Mouse (Mus musculus) central nervous system, embryonic 14 days (tissue): Measurements from ENCODE around the gene Kcnh1. TPM values are rescaled to one million over a fixed set of nuclear protein-coding genes. Genes with fewer than 3 reads are reported as not detected.

Experiments used
- polyA plus RNA-seq: library from polyadenylated mRNA; depleted of rRNA; stranded (reverse); fragments of >200 nt; gene quantifications from 2 replicates; pipeline ENCODE4 v1.2.3, GENCODE M21; 2012; rRNA removed

The Kcnh1 gene
- polyA plus RNA-seq: 1.9 and 2.3 TPM in 2 replicates

DNA sequence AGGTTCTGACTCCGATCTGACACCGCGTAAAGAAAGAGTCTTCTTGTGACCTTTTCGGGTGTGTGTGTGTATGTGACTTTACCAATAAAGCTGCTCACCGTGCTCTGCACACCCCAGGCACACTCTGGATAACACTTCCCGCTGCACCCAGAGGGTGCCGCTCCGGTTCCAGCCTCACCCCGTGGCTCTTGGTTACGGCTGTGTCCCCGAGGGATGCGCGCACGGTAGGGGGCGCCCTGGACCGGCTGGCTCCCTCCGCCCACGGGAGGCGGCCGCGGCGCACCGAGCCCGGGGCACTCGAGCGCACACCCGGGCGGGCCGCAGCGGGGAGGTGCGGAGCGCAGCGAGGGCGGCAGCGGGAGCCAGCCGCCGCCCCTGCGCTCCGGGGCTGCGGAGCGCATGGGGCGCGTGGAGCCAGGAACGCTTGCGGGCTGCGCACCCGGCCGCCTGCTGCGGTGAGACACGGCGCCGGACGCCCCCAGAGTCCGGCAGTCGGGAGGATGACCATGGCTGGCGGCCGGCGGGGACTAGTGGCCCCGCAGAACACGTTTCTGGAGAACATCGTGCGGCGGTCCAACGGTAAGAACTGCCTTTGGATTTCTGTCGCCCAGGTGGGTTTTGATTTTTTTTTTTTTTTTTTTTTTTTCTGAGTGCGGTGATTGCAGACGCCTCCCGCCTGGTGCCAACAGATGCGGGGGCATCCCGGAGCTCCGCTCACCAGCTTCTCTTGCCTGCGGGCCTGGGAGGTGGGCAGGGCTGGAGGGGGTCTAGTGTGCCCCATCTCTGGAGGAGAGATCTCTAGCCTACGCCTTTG lies at the start of gene Kcnh1:
Gene Kcnh1 (plus strand): TSS at position 267 of the 814 bp plus-strand sequence.

Other genes with a start within 250 kb of the Kcnh1 start
- 2.0 and 2.4 TPM in 2 replicates for gene Rd3, start 213.4 kb upstream of the Kcnh1 start, polyA plus RNA-seq
- gene Traf5, start 98.2 kb upstream of the Kcnh1 start, polyA plus RNA-seq: 3.6 and 7.3 TPM in 2 replicates
- 39.8 and 42.8 TPM in 2 replicates for gene Rcor3, start 52.7 kb upstream of the Kcnh1 start, polyA plus RNA-seq